Mouse (Mus musculus): ENCODE data around the gene B4galt1. TPM values are rescaled to one million over a fixed set of nuclear protein-coding genes. Genes with fewer than 3 reads are reported as not detected.

The B4galt1 gene
- polyA plus RNA-seq (2015; fragmentation: Nextera tagmentation; extraction: Ambion mirVana) = 33.6 and 34.8 TPM in 2 replicates

- no peaks in the 10 kb centered on the region for H3K9me3 ChIP-seq (replicated peaks)
- no peaks in the 10 kb centered on the region for H3K27me3 ChIP-seq
- H3K9ac ChIP-seq = peak within 1 kb of the TSS; percentile 94
- peaks cover 61% of the 10 kb centered on the region for H3K4me1 ChIP-seq (replicated peaks)
- H3K4me2 ChIP-seq = peak within 1 kb of the TSS; percentile 94
- H3K27ac ChIP-seq (replicated peaks) = peak within 1 kb of the TSS; percentile 92
- under 1% methylated on average over 83 of the region's 83 CpGs for WGBS (ENCODE audit: insufficient replicate concordance)
- no peaks in the 10 kb centered on the region for H3K36me3 ChIP-seq (replicated peaks)
- H3K4me3 ChIP-seq (replicated peaks) = peak within 1 kb of the TSS; percentile 90
- peak; percentile 77 for ATAC-seq (ENCODE audit: insufficient read depth)
These were observed at the start of gene B4galt1 for GRCm38 (mm10) chr4:40853565-40854386. TSS of gene B4galt1 (minus strand) at chr4:40854005.

GRCm38 (mm10) chr4:40900612-40901011, 46.8 kb upstream of the B4galt1 start:
- Histone ChIP-seq H3K4me3 (replicated peaks) (no peak overlapping the region), H3K27me3 (no peaks in the 10 kb centered on the region), H3K27ac (replicated peaks) (peak overlapping the region; percentile 43), H3K9me3 (replicated peaks) (no peaks in the 10 kb centered on the region), H3K4me2 (no peak overlapping the region), H3K9ac (no peak overlapping the region), H3K36me3 (replicated peaks) (no peaks in the 10 kb centered on the region), H3K4me1 (replicated peaks) (peaks cover 18% of the 10 kb centered on the region)
- 45% methylated on average over 4 of the region's 4 CpGs for WGBS (ENCODE audit: insufficient replicate concordance)
- ATAC-seq (ENCODE audit: insufficient read depth) = peak; percentile 72

GRCm38 (mm10) chr4:40900071-40900470, 46.3 kb upstream of the B4galt1 start:
- Histone ChIP-seq H3K4me1 (replicated peaks) (peaks cover 18% of the 10 kb centered on the region), H3K4me2 (no peak overlapping the region), H3K9me3 (replicated peaks) (no peaks in the 10 kb centered on the region), H3K36me3 (replicated peaks) (no peaks in the 10 kb centered on the region), H3K27ac (replicated peaks) (peak overlapping the region; percentile 43; the same call in 1 of the 2 replicates), H3K27me3 (no peaks in the 10 kb centered on the region), H3K4me3 (replicated peaks) (no peak overlapping the region), H3K9ac (no peak overlapping the region)
- ATAC-seq (ENCODE audit: insufficient read depth) = peak; percentile 64
- 60% methylated on average over 3 of the region's 3 CpGs for WGBS (ENCODE audit: insufficient replicate concordance)

GRCm38 (mm10) chr4:40899264-40899663, 45.5 kb upstream of the B4galt1 start:
- Histone ChIP-seq H3K27ac (replicated peaks) (no peak overlapping the region), H3K27me3 (no peaks in the 10 kb centered on the region)
- WGBS (ENCODE audit: insufficient replicate concordance) = 57% methylated on average over 2 of the region's 2 CpGs

GRCm38 (mm10) chr4:40898476-40899044, 44.8 kb upstream of the B4galt1 start:
- H3K27ac ChIP-seq (replicated peaks) = no peak overlapping the region
- no peak for ATAC-seq (ENCODE audit: insufficient read depth)
- H3K9me3 ChIP-seq (replicated peaks) = no peaks in the 10 kb centered on the region
- H3K4me3 ChIP-seq (replicated peaks) = no peak overlapping the region
- H3K27me3 ChIP-seq = no peaks in the 10 kb centered on the region
- peaks cover 18% of the 10 kb centered on the region for H3K4me1 ChIP-seq (replicated peaks)
- no peaks in the 10 kb centered on the region for H3K36me3 ChIP-seq (replicated peaks)
- WGBS (ENCODE audit: insufficient replicate concordance) = 76% methylated on average over 6 of the region's 6 CpGs
- H3K9ac ChIP-seq = no peak overlapping the region
- no peak overlapping the region for H3K4me2 ChIP-seq

More at GRCm38 (mm10) chr4:40899264-40899663, 45.5 kb upstream of the B4galt1 start:
- H3K4me1 ChIP-seq (replicated peaks) = peaks cover 18% of the 10 kb centered on the region
- H3K4me3 ChIP-seq (replicated peaks) = no peak overlapping the region
- no peak overlapping the region for H3K9ac ChIP-seq
- H3K36me3 ChIP-seq (replicated peaks) = no peaks in the 10 kb centered on the region
- no peaks in the 10 kb centered on the region for H3K9me3 ChIP-seq (replicated peaks)
- no peak overlapping the region for H3K4me2 ChIP-seq
- no peak for ATAC-seq (ENCODE audit: insufficient read depth)

GRCm38 (mm10) chr4:40895646-40896045, 41.8 kb upstream of the B4galt1 start:
- WGBS (ENCODE audit: insufficient replicate concordance) = 67% methylated on average over 2 of the region's 2 CpGs
- H3K9ac ChIP-seq = no peak overlapping the region
- no peaks in the 10 kb centered on the region for H3K36me3 ChIP-seq (replicated peaks)
- peaks cover 14% of the 10 kb centered on the region for H3K4me1 ChIP-seq (replicated peaks)
- H3K4me3 ChIP-seq (replicated peaks) = no peak overlapping the region
- no peak overlapping the region for H3K27ac ChIP-seq (replicated peaks)
- ATAC-seq (ENCODE audit: insufficient read depth) = no peak
- H3K27me3 ChIP-seq = no peaks in the 10 kb centered on the region
- no peaks in the 10 kb centered on the region for H3K9me3 ChIP-seq (replicated peaks)
- no peak overlapping the region for H3K4me2 ChIP-seq

- 73% methylated on average over 3 of the region's 3 CpGs for WGBS (ENCODE audit: insufficient replicate concordance)
- Histone ChIP-seq H3K9me3 (replicated peaks) (no peaks in the 10 kb centered on the region), H3K27me3 (no peaks in the 10 kb centered on the region), H3K27ac (replicated peaks) (no peak overlapping the region), H3K4me3 (replicated peaks) (no peak overlapping the region), H3K9ac (no peak overlapping the region), H3K4me1 (replicated peaks) (peaks cover 9% of the 10 kb centered on the region), H3K4me2 (no peak overlapping the region), H3K36me3 (replicated peaks) (no peaks in the 10 kb centered on the region)
- ATAC-seq (ENCODE audit: insufficient read depth) = no peak
These were observed 41.3 kb upstream of the B4galt1 start for GRCm38 (mm10) chr4:40895118-40895517.

GRCm38 (mm10) chr4:40891206-40891605, 37.4 kb upstream of the B4galt1 start:
- Histone ChIP-seq H3K9ac (no peak overlapping the region), H3K9me3 (replicated peaks) (no peaks in the 10 kb centered on the region), H3K4me2 (no peak overlapping the region), H3K27me3 (no peaks in the 10 kb centered on the region), H3K36me3 (replicated peaks) (no peaks in the 10 kb centered on the region), H3K4me1 (replicated peaks) (no peaks in the 10 kb centered on the region; the same call in 1 of the 2 replicates), H3K4me3 (replicated peaks) (no peak overlapping the region), H3K27ac (replicated peaks) (no peak overlapping the region)
- ATAC-seq (ENCODE audit: insufficient read depth) = no peak
- WGBS (ENCODE audit: insufficient replicate concordance) = 63% methylated on average over 5 of the region's 5 CpGs

GRCm38 (mm10) chr4:40889983-40890382, 36.2 kb upstream of the B4galt1 start:
- no peaks in the 10 kb centered on the region for H3K36me3 ChIP-seq (replicated peaks)
- H3K9me3 ChIP-seq (replicated peaks) = no peaks in the 10 kb centered on the region
- whole genome bisulfite sequencing (ENCODE audit: insufficient replicate concordance) = 68% methylated on average over 4 of the region's 4 CpGs

GRCm38 (mm10) chr4:40889252-40889651, 35.4 kb upstream of the B4galt1 start:
- no peaks in the 10 kb centered on the region; the same call in 1 of the 2 replicates for H3K4me1 ChIP-seq (replicated peaks)
- WGBS (ENCODE audit: insufficient replicate concordance) = 31% methylated on average over 3 of the region's 3 CpGs
- H3K27ac ChIP-seq (replicated peaks) = no peak overlapping the region
- no peaks in the 10 kb centered on the region for H3K36me3 ChIP-seq (replicated peaks)
- no peaks in the 10 kb centered on the region for H3K27me3 ChIP-seq
- no peak overlapping the region for H3K4me3 ChIP-seq (replicated peaks)
- H3K4me2 ChIP-seq = no peak overlapping the region
- H3K9ac ChIP-seq = no peak overlapping the region
- ATAC-seq (ENCODE audit: insufficient read depth) = no peak
- H3K9me3 ChIP-seq (replicated peaks) = no peaks in the 10 kb centered on the region

More at GRCm38 (mm10) chr4:40889983-40890382, 36.2 kb upstream of the B4galt1 start:
- Histone ChIP-seq H3K27me3 (no peaks in the 10 kb centered on the region), H3K9ac (no peak overlapping the region), H3K4me2 (no peak overlapping the region), H3K4me3 (replicated peaks) (no peak overlapping the region), H3K27ac (replicated peaks) (no peak overlapping the region), H3K4me1 (replicated peaks) (no peaks in the 10 kb centered on the region; the same call in 1 of the 2 replicates)
- no peak for ATAC-seq (ENCODE audit: insufficient read depth)

- H3K4me1 ChIP-seq (replicated peaks) = no peaks in the 10 kb centered on the region; the same call in 1 of the 2 replicates
- no peaks in the 10 kb centered on the region for H3K36me3 ChIP-seq (replicated peaks)
- no peak overlapping the region for H3K27ac ChIP-seq (replicated peaks)
- H3K27me3 ChIP-seq = no peaks in the 10 kb centered on the region
- ATAC-seq (ENCODE audit: insufficient read depth) = no peak
- 67% methylated on average over 11 of the region's 11 CpGs for WGBS (ENCODE audit: insufficient replicate concordance)
- no peak overlapping the region for H3K4me2 ChIP-seq
- no peak overlapping the region for H3K4me3 ChIP-seq (replicated peaks)
- H3K9ac ChIP-seq = no peak overlapping the region
- H3K9me3 ChIP-seq (replicated peaks) = no peaks in the 10 kb centered on the region
These were observed 35.0 kb upstream of the B4galt1 start for GRCm38 (mm10) chr4:40888839-40889238.

Data from liver, embryonic 15.5 days (tissue).